Mouse (Mus musculus) bone marrow, adult 2 months (tissue): ENCODE measurements at regions not wholly inside any gene's neighbourhood (a gene's known extent, or its start where the extent isn't known, plus 50 kb on each side); places are given as distances from the start of the nearest gene placed in this dataset.

Experiments
- CTCF ChIP-seq: fragments of 200-500 bp; IDR thresholded peaks from 2 replicates; pipeline ENCODE4 v1.5.1; 2011; ENCODE audit warnings: low read length, control low read depth; ENCODE audit not compliant: control insufficient read depth, insufficient read depth
- POLR2A ChIP-seq: fragments of 200-500 bp; IDR thresholded peaks from 2 replicates; pipeline ENCODE4 v1.6.1; 2011; ENCODE audit warnings: low read depth, mild to moderate bottlenecking, control low read depth, low read length, borderline replicate concordance; ENCODE audit not compliant: control insufficient read depth

DNA sequence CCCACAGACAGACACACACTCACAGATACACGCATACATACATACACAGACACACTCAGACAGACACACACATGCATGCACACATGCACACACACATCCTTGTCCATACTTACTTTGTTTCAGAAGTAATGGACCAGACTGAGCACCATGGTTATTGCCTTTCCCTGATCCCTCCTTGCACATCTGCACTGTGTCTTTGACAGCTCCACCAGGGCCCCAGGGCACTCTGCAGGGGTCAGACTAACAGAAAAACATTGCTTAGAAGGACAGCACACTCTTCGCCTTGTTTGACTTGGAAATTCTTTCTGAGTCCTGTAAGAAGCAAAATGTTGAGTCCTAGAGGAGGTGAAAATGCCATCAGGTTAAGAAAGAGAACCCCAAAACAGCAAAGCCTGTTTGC, 394.1 kb upstream of the 9430069I07Rik start:
- no peak for TF ChIP-seq CTCF
- no peak for TF ChIP-seq POLR2A
